Mouse (Mus musculus): ENCODE data around the gene AL731706.2. TPM values are rescaled to one million over a fixed set of nuclear protein-coding genes. Genes with fewer than 3 reads are reported as not detected.

Gene AL731706.2
- polyA plus RNA-seq, 1 experiment = not detected

DNA sequence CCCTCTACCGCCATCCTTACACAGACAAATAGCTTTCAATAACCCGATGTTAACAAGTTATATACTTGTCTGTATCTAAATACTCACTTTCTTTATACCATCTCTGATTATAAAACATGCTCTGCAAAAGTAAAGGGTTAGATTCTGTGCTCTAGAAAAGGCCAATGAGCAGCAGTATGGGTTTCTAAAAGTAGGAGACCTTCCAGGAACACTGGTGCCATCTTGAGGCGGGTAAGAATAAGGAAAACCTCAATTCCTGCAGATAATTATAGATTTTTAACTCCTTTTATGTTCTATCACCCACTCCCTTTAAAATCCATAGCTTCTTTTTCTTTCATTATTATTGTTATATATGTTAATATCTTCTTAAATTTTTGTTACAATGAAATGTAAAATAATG, 49.6 kb downstream of the AL731706.2 start:
- H3K4me1 ChIP-seq (ENCODE audit: control insufficient read depth, insufficient read depth, low read length) = no peaks in the 10 kb centered on the region
- TF ChIP-seq POLR2A (IDR thresholded peaks at IDR 0.05; ENCODE audit: insufficient read depth, low read depth, low read length) = no peak
- no peak for TF ChIP-seq CTCF (IDR thresholded peaks at IDR 0.05; ENCODE audit: insufficient read depth, low read depth, low read length)
- no peak overlapping the region for H3K4me3 ChIP-seq (ENCODE audit: insufficient read depth, low read depth, low read length)
- H3K27ac ChIP-seq (ENCODE audit: insufficient read depth, low read depth, low read length) = no peak overlapping the region
- 63% methylated on average over 3 of the region's 3 CpGs for WGBS

Other genes with a start within 250 kb of the AL731706.2 start
- gene Snap25, start 172.2 kb downstream of the AL731706.2 start, polyA plus RNA-seq (2012; ENCODE audit: insufficient read depth, insufficient read length, low replicate concordance, missing spikeins) = 956 and 1,571 TPM in 2 replicates
- gene Slx4ip, start 5.5 kb upstream of the AL731706.2 start, polyA plus RNA-seq (2012; ENCODE audit: insufficient read depth, insufficient read length, low replicate concordance, missing spikeins) = not detected in 2 replicates
- gene AL731706.1, start 5.7 kb upstream of the AL731706.2 start, polyA plus RNA-seq (2012; ENCODE audit: insufficient read depth, insufficient read length, low replicate concordance, missing spikeins) = not detected in 2 replicates
- not detected in 2 replicates for gene Mkks, start 5.7 kb upstream of the AL731706.2 start, polyA plus RNA-seq (2012; ENCODE audit: insufficient read depth, insufficient read length, low replicate concordance, missing spikeins)
- not detected in 2 replicates for gene Jag1, start 231.0 kb upstream of the AL731706.2 start, polyA plus RNA-seq (2012; ENCODE audit: insufficient read depth, insufficient read length, low replicate concordance, missing spikeins)